Mouse (Mus musculus) yolk sac, embryonic 10.5 days (tissue): ENCODE measurements around the gene Atf6b.

Experiments
- DNase-seq: peaks from one replicate; pipeline ENCODE4 v3.0.0-alpha.2; 2017; ENCODE audit warnings: low spot score

The Atf6b gene

DNA sequence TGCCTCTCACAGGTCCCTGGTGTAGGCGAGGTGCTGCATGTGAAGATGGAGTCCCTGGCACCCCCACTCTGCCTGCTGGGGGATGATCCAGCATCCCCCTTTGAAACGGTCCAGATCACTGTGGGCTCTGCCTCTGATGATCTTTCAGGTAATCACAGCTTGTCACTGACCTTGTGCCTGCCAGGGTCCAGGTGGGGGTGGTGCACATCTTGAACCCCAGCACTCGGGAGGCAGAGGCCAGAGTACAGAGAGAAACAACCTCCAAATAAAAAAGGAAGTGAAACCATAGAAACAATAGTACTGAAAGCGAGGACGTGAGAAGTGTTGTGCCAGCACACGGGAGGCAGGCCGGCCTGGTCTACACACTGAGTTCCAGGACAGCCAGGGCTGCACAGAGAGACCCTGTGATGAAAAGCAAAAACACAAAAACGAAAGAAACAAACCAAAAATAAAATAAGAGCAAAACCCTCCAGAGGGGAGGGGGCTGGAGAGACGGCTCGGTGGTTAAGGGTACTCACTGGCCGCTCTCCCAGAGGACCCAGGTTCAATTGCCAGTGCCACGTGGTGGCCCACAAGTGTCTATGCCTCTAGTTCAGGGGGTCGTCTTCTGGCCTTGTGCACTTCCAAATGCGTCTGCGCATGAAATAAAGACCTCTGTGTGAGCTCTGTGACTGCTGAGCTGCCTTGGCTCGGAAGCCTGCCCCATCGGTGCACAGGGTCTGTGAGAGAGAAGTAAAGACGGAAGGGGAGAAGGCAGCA is 2.3 kb downstream of the Atf6b start:
- DNase-seq = no peak

DNA sequence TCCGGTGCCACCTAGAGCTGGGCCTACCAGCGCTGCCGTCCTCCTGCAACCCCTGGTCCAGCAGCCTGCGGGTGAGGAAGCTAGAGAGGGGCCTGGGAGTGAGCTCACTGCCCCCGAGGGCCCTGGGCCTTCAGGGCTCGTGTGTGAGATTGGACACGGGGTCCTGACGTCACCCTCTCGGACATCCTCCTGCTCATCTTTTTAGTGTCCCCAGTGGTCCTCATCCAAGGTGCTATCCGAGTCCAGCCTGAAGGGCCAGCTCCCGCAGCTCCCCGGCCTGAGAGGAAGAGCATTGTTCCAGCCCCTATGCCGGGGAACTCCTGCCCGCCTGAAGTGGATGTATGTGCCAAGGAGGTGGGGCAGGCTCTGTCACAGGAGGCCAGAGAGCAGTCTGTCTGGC is 3.8 kb downstream of the Atf6b start:
- DNase-seq = no peak

DNA sequence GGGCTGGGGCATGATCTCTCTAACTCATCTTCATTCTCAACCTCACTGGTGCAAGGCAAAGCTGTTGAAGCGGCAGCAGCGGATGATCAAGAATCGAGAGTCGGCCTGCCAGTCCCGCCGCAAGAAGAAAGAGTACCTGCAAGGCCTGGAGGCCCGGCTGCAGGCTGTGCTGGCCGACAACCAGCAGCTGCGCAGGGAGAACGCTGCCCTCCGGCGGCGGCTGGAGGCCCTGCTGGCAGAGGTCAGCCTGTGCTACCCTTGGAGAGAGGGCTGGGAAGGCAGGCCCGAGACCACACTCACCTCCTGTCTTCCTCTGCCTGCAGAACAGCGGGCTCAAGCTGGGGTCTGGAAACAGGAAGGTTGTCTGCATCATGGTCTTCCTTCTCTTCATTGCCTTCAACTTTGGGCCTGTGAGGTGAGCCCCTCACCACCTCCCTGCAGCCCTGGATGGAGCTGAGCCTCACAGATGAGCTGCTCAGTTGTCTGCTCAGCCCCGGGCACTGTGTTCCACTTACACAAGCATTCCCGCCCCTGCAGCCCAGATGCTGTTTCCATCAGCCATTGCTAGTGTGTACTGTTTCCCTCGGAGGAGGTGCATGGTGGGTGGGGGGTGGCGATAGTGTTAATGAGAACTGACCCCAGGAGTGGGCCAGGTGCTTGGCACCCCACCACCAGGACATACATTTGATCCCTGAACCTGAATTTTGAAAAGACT is 4.7 kb downstream of the Atf6b start:
- no peak for DNase-seq

DNA sequence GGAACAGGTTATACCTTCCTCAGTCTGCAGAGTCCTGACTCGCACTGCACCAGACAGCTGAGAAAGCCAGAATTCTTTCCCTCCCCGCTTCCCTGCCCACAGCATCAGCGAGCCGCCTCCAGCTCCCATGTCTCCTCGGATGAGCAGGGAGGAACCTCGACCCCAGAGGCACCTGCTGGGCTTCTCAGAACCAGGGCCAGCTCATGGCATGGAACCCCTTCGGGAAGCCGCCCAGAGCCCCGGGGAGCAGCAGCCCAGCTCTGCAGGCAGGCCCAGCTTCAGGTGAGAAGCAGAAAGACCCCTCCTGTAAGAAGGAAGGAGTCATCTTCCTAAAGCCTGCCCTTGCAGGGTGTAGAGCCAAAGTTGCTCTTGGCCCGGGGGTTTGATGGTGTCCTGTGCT is 5.6 kb downstream of the Atf6b start:
- no peak for DNase-seq

DNA sequence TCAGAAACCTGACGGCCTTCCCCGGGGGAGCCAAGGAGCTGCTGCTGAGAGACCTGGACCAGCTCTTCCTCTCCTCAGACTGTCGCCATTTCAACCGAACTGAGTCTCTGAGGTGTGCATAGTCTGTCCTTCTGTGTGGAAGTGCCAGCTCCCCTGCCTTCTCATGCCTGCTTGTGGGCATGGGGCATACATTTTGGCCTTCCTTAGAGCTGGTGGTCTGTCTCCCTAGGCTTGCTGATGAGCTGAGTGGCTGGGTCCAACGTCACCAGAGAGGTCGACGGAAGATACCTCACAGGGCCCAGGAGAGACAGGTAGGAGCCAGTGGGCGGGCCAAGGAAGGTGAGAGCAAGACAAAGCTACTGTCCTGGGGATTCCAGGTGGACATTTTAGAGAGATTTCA is 6.0 kb downstream of the Atf6b start:
- DNase-seq = no peak

DNA sequence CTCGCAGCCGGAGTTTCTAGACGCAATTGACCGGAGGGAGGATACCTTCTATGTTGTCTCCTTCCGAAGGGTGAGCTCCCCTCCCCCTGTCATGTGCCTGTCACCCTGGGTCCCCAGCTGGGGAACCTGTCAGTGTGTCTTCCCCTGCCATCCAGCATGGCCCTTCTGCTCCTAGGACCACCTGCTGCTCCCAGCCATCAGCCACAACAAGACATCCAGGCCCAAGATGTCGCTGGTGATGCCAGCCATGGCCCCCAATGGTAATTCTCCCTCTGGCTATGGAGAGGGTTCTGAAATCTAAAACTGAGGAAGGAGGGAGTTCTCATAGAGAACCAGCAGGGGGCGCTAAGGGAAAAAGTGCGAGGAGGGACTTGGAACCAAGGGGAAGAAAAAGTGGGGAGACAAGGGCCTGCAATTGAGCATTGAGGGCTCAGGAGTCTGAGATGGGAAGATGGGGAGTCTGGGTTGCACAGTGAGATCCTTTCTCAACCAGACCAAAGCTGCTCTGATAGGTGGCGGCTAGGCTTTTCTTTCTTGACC is 6.9 kb downstream of the Atf6b start:
- DNase-seq = no peak

DNA sequence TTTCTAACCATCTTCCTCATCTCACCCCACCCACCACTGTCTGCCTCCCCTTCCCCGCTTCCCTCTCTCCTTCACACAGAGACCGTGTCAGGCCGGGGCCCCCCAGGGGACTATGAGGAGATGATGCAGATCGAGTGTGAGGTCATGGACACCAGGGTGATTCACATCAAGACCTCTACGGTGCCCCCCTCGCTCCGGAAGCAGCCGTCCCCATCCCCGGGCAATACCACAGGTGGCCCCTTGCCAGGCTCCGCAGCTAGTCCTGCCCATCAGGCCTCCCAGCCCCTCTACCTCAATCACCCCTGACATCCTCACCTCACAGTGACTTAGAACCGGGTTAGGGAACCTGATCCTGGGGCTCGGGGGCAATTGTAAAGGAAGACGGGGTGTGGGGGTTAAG is 7.4 kb downstream of the Atf6b start:
- no peak for DNase-seq

DNA sequence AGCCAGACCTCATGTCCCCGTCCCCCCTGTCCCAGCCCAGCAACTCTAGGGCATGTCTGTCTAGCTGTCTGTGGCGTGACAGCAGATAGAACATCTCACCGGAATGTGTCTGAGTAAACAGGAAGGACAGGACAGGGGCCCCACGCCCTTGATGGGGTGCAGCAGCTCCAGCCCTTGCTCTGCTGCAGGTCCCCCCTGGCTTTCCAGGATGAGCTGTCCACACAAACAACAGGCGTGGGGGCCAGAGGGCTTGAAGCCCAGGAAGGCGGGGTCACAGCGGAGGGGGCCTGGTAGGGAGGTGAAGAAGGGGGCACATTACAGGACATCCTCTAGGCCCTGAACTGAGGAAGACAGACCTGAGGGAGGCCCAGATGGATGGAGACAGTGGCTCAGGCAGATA is 8.2 kb downstream of the Atf6b start:
- DNase-seq = no peak

DNA sequence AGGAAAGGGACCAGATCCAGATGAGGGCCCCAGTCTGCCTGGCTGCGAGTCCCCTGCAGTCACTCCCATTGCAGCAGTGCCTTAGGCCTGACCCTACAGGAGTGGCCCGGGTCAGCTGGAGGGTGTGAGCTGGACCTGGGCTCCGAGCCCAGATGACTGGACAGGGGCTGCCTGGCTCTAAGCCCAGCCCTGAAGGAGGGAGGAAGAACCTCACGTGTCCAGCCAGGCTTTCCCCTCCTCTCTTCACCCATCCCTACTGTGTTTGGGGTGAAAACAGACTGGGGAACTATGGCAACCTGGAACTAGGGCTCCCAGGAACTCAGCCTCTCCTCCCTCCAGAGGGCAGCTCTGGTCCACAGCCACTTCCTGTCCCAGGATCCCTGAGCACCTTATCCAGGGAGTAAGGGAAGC is 8.6 kb downstream of the Atf6b start:
- DNase-seq = no peak

DNA sequence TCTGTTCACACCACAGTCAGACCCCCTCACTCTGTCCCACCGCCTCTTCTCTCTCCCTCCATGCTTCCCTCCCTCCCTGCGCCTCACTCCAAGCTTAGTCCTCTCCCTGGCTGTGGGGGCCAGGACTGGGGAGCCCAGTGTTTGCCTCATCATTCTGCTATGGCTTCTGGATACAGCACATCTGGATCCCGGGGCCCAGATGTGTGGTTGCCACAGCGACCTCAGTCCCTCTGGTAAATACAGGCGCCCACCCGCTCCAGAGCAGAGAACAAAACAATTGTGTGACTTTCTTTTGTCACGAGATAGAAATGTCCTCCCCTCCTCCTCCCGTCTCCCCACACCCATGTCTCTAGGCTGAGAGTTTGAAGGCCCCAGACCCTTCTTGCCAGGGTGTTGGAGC is 9.7 kb downstream of the Atf6b start:
- no peak for DNase-seq

DNA sequence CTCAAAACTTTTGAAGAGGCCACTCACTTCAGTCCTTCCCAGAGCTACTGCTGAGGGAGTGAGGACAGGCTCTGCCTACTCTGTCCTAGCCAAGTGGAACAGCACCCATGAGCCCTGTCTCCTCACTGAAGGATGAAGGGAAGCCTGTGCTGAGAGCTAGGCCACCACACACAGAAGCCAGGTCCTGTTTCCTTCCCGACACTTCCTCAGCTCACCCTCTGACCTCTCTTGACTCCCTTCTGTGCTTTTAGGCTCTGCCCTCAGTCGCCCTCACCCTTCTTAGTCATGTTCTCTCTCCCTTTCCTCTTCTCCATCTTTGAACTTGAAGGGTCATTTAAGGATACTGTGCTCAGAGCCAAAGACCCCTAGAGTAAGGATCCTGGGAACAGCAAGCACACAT is 10.3 kb downstream of the Atf6b start:
- no peak for DNase-seq

DNA sequence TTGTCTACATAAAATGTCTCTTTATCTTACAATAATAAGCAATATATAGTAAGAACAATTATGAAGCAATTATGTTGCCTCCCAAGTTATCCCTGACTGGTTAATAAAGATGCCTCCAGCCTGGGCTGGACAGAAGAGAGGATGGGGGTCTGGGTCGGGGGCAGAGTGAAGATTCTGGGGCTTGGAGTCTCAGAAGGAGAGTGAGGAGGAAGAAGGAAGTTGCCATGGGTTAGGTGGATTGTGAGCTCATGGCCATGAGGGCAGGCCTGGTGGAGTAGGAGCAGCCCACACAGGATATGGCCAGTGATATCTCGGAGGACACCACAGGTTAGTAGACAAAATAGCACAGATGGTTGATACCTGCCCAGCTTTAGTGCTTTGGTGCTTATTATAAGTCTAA is 11.2 kb downstream of the Atf6b start:
- no peak for DNase-seq

DNA sequence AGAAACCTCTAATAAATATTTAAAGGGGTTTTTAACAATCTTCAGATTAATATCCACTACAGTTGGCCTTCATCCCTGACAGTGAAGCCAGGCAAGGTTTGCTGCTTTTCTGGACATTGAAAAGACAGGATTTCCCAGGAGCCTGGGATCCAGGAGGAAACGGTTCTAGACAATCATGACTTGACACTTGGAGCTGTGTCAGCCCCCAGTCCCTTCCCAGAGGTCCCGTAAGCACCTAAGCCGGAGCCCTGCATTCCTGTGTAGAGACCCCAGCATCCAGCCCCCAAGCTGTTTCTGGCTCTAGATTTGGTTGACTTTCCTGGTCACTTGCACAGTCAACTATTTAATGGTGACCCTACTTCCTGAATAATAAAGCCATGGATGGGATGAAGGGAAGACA is 11.6 kb downstream of the Atf6b start:
- no peak for DNase-seq

DNA sequence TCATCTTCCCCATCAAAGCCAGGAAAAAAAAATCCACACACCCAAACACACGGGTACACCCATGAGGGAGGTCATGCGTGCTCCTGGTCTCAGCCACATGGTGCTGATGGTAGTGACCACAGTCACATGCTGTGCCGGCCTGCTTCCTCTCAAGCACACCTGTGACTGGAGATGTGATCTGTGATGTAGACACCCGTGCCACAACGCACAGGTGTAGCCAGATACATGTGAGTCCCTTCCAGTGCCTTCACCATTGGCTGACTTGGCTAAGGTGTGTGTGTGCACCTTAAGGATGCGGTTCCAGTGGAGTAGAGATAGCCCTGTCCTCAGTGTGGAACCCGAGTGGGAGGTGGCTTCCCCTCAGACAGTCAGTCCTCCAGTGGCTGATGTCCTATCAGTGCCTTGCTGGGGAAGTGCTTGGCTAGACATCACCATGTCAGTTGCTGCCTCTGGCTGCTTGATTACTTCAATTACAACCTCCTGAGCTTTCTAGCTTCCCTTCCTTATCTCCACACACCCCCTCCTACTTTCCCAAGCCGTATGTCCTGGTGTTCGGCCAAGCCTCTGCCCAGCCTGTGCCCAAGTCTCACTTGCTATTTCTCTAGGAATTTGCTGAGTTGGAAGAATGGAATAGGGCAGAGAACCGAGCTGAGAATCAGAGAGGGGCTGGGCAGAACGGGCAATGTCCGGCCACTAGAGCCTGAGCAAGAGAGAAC is 12.4 kb downstream of the Atf6b start:
- no peak for DNase-seq

DNA sequence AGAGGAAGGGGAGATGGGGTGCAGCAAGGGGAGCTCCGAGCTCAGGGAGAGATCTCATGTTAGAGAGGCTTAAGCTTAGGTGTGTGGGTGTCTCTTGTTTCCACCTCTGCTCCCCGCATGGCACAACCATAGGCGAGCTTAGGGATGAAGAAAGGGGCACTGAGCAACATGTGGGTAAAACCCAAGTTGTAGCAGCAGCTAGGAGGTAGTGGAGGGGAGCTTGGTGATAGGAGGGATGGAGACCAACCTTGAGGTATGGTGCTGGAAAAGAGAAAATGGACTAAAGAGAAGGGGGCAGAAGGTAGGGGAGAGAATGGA is 12.9 kb downstream of the Atf6b start:
- no peak for DNase-seq

DNA sequence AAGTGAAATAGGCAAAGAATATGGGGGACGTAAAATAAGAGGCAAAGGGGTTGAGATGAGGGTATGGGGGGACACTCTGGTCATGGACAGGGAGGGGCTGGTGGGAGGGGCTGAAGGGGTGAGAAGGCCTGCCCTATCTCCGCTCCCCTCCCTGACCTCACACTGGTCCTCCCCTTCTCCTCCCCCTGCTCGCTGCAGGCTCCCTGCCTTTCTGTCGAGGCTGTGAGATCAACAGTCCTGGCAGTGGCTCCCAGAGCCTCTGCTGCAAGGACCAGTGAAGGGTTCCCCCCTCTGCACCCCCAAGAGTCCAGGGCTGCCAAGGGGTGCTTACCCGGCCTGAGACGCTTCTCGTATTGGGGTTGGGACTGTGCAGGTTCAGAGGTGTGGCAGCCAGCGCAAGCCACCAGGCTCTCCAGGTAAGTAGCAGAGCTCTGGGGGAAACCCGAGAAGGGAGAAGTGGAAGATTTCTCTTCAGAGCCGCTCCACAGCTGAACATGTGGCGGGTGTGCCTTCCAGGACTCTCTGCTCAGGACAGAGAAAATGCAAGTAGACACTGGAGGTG is 13.4 kb downstream of the Atf6b start:
- no peak for DNase-seq

DNA sequence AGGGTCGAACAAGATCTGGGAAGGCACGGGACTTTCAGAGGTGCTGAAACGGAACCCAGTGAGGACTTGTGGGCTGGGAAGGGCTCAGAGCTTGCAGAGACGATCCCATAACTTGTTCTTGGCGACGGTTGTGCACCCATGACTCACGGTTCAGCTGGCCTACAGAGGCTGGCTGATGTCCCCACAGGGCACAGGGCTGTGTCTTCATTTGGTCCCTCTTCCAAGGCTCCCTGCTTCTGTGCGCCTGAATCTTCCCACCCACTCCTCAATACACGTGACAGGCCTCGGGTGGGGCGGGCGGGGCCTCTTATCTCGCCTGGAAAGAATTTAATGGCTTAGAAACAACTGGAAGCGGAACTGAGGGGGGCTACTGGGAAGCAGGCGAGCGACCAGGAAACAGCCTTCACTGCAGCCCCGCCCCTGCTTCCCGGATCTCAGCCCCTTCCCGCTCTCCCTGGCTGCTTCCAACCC is 14.2 kb downstream of the Atf6b start:
- no peak for DNase-seq

DNA sequence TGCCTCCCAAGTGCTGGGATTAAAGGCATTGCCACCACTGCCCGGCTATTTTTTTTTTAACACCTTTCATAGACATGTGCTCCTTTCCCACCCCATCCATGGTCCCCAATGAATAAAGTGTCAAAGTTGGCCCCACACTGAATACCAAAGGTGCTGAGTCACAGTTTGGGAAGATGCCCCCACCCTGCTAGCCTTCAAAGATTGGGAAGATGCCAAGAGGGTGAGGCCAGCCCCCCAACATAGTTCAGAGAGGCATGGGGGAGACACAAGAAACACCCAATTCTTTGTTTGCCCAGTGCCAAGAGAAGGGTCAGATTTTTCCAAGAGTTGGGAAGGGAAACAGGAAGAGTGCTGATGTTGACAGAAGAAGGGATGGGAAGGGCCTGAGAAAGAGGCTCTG is 15.5 kb downstream of the Atf6b start:
- no peak for DNase-seq

DNA sequence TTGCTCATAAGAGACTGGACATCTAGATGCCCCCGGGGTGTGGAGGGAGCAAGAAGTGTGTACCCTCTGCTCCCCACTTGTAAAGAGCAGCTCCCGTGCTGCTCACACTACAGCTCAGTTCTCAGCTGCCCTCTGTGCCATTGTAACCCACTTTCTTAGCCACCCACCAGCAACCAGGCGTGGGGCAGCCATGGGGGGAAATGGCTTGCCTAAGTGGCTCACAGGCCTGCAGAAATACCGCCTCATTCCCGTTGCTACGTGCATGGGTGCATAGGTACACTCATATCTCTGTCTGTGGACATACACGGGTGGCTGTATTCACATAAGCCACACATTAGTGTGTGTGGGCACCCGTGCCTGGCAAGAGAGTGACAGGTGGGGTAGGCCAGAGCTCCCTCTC is 16.0 kb downstream of the Atf6b start:
- no peak for DNase-seq

DNA sequence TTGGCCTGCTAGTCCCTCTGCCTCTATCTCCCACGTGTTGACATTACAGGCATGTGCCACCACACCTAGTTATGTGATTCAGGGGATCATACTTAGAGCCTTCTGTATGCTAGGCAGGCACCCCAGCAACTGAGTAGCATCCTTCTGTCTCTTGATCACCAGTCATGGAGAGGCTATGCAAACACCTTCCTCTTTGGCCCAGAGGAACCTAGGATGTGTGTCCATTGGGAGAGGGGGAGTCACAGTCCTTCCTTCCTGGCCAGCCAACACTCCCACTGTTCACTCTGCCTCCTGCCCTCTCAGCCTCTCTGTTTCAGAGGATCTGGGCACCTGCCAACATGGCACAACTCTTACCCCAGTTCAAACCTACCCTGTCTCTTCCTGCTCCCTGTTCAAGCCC is 16.6 kb downstream of the Atf6b start:
- no peak for DNase-seq

DNA sequence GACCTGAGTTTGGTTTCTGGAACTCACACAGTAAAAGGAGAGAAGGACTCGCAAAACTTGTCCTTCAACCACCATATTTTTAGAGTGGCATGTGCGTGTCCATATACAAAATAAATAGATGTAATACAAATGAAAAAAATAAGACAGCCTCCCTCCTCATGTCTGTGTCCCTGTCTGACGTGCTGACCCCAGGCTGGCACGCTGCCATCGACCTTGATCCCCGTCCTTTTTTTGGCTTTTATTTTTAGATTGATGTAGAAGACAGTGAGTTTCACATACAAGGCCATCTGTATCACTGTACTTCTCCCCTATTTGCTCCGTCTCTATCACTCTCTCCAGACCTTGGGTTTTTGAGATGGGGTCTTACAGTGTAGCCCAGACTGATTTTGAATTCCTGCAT is 17.5 kb downstream of the Atf6b start:
- no peak for DNase-seq

DNA sequence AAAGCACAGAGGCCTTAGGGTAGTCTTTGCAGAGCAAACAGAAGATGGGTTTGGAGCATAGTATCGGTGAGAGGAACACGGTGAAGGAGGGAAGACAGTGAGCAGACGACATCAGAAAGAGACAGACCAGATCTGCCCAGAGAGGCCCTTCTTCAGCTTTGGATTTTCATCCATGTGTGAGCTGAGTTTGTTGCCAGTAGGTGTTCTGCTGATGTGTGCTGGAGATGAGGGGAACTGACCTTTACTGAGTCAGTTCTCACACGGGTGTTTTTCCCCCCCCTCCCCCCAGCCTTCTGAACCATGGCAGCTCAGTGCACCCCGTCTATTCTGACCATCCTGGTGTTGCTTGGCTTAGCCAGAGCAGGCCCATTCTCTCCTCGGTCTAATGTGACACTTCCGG is 23.3 kb downstream of the Atf6b start, which contains the start of gene Tnxb:
Tnxb (plus strand) TSS at position 301 of the 400 bp plus-strand sequence.
- no peak for DNase-seq
